Mouse (Mus musculus): Measurements from ENCODE around the gene Fgfr2. TPM values are rescaled to one million over a fixed set of nuclear protein-coding genes. Genes with fewer than 3 reads are reported as not detected.

Gene Fgfr2
- polyA plus RNA-seq, 1 experiment from 2014 or later: 121 TPM

GRCm38 (mm10) chr7:130289428-130289790 is 2833.7 kb downstream of the Fgfr2 start:
- no peak overlapping the region for H3K4me3 ChIP-seq
- H3K27me3 ChIP-seq: no peaks in the 10 kb centered on the region
- no peak overlapping the region for H3K9ac ChIP-seq
- peak overlapping the region; percentile 27 for H3K4me2 ChIP-seq (replicated peaks)
- ATAC-seq (ENCODE audit: insufficient number of reproducible peaks, insufficient read depth, low FRiP score, low TSS enrichment): no peak
- H3K4me1 ChIP-seq: peaks cover 46% of the 10 kb centered on the region
- H3K36me3 ChIP-seq: no peaks in the 10 kb centered on the region
- H3K27ac ChIP-seq: peak overlapping the region; percentile 82
- no peaks in the 10 kb centered on the region for H3K9me3 ChIP-seq
- whole genome bisulfite sequencing: 28% methylated on average over 9 of the region's 9 CpGs

DNA sequence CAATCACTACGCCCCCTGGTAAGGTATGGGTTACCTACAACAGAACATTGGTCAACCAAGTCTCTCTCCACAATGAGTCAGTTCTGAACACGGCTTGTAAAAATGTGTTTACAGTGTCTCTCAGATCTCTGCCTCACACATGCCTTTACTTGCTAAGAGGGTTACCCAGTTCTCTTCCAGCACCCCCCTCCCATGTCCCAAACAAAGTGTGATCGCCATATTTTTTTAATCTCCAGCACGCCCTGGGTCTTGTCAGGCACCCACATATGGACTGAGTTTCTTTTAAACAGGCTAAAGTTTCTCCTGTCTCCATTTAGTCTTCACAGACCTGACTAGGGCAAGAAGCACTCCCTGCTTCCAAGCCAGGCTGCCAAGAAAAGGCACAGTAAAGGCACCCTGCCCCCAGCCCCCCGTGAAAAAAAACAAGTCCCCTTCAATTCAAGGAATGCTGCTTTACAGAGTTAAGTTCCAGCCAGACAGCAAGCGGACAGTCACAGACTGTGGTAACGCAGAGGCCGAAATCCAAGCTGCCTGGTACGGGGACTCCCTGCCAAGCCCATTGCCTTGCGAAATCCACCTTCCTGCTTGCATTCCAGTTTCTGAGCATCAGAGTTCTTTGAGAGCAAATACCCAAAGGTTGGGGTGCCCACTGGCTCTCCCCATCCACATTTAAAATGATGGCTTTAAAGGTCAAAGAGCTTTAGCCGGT is 2834.3 kb downstream of the Fgfr2 start:
- H3K27me3 ChIP-seq: no peaks in the 10 kb centered on the region
- ATAC-seq (ENCODE audit: insufficient number of reproducible peaks, insufficient read depth, low FRiP score, low TSS enrichment): peak; percentile 72
- H3K9me3 ChIP-seq: no peaks in the 10 kb centered on the region
- no peak overlapping the region for H3K4me3 ChIP-seq
- no peak overlapping the region for H3K9ac ChIP-seq
- H3K27ac ChIP-seq: peak overlapping the region; percentile 82
- H3K4me2 ChIP-seq (replicated peaks): peak overlapping the region; percentile 27
- 24% methylated on average over 11 of the region's 11 CpGs for WGBS
- H3K4me1 ChIP-seq: peaks cover 46% of the 10 kb centered on the region
- no peaks in the 10 kb centered on the region for H3K36me3 ChIP-seq

- 61% methylated on average over 7 of the region's 7 CpGs for WGBS
These were observed 2834.9 kb downstream of the Fgfr2 start for GRCm38 (mm10) chr7:130288248-130288647.

DNA sequence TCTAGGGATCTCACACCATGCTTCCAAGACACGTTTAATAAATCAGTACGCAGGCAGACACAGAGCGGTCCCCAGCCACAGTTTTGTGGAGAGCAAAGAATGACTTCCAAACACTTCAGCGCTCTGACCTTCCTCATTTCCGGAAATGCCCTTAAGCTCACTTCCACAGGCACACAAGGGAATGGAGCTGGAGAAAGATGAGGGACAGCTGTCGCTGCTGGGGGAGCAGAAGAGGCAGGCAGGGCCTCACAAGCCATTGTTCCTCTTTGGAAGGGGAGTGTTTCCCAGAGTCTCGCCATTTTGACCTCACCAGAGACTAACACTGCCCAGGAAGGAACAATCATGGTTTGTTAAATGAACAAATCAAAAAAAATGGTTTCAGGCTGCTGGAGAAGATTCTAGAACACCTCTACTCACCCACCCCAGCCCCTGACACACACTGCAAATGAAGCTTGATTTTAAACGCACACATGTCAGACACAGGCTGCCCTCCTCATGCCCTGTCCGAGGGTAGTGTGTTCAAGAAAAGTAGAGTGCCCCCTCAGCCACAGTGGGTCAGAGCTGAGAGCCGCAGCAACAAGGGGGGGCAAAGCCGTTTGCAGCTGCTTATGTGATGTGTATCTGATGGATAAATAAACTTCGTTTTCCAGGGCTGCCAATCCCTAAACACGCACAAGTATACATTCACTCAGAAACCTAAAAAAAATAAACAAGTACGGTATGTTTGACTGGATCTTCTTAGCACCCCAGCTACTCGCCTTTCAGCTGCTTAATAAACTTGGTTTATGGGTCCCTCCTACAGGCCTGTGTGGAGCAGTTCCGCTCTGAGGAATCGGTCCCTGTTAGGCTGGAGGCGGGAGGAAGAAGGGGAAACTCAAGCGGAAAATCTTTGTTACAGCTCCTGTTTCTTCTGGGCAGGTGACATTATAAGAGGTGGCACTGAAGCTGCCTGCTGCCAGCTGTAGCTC is 2844.1 kb downstream of the Fgfr2 start:
- ATAC-seq (ENCODE audit: insufficient number of reproducible peaks, insufficient read depth, low FRiP score, low TSS enrichment): no peak
- H3K4me1 ChIP-seq: peaks cover 17% of the 10 kb centered on the region; the same call in 1 of the 2 replicates

More at GRCm38 (mm10) chr7:130288248-130288647, 2834.9 kb downstream of the Fgfr2 start:
- no peak overlapping the region for H3K4me2 ChIP-seq (replicated peaks)
- no peaks in the 10 kb centered on the region for H3K27me3 ChIP-seq
- H3K4me3 ChIP-seq: no peak overlapping the region
- no peaks in the 10 kb centered on the region for H3K36me3 ChIP-seq
- H3K9ac ChIP-seq: no peak overlapping the region
- ATAC-seq (ENCODE audit: insufficient number of reproducible peaks, insufficient read depth, low FRiP score, low TSS enrichment): no peak
- H3K27ac ChIP-seq: peak overlapping the region; percentile 82
- H3K4me1 ChIP-seq: peaks cover 46% of the 10 kb centered on the region
- H3K9me3 ChIP-seq: no peaks in the 10 kb centered on the region

GRCm38 (mm10) chr7:130278000-130278737 is 2845.0 kb downstream of the Fgfr2 start:
- no peaks in the 10 kb centered on the region for H3K9me3 ChIP-seq
- WGBS: 42% methylated on average over 11 of the region's 11 CpGs
- no peak overlapping the region for H3K9ac ChIP-seq
- no peak overlapping the region for H3K4me3 ChIP-seq
- no peaks in the 10 kb centered on the region for H3K27me3 ChIP-seq
- ATAC-seq (ENCODE audit: insufficient number of reproducible peaks, insufficient read depth, low FRiP score, low TSS enrichment): no peak
- H3K27ac ChIP-seq: peak overlapping the region; percentile 61
- H3K4me1 ChIP-seq: peaks cover 17% of the 10 kb centered on the region; the same call in 1 of the 2 replicates
- H3K36me3 ChIP-seq: no peaks in the 10 kb centered on the region
- H3K4me2 ChIP-seq (replicated peaks): no peak overlapping the region

More for the DNA sequence above, 2844.1 kb downstream of the Fgfr2 start:
- peak overlapping the region; percentile 61 for H3K27ac ChIP-seq
- no peak overlapping the region for H3K4me2 ChIP-seq (replicated peaks)
- no peaks in the 10 kb centered on the region for H3K36me3 ChIP-seq
- 41% methylated on average over 19 of the region's 19 CpGs for WGBS
- no peak overlapping the region for H3K4me3 ChIP-seq
- H3K9ac ChIP-seq: no peak overlapping the region
- H3K27me3 ChIP-seq: no peaks in the 10 kb centered on the region
- H3K9me3 ChIP-seq: no peaks in the 10 kb centered on the region

- H3K4me1 ChIP-seq: 0 out of 2 replicates have a peak, but pooled peaks cover 10% of the 10 kb centered on the region
- no peaks in the 10 kb centered on the region for H3K27me3 ChIP-seq
- no peak overlapping the region for H3K4me3 ChIP-seq
- no peak; the same call in 1 of the 2 replicates for ATAC-seq (ENCODE audit: insufficient number of reproducible peaks, insufficient read depth, low FRiP score, low TSS enrichment)
- no peak overlapping the region for H3K4me2 ChIP-seq (replicated peaks)
- no peaks in the 10 kb centered on the region for H3K36me3 ChIP-seq
- H3K9ac ChIP-seq: no peak overlapping the region
- 13% methylated on average over 16 of the region's 16 CpGs for WGBS
- no peak overlapping the region for H3K27ac ChIP-seq
- no peaks in the 10 kb centered on the region for H3K9me3 ChIP-seq
These were observed 2849.9 kb downstream of the Fgfr2 start for GRCm38 (mm10) chr7:130273265-130273664.

- H3K4me3 ChIP-seq: no peak overlapping the region
- H3K27ac ChIP-seq: no peak overlapping the region
- H3K9ac ChIP-seq: no peak overlapping the region
- no peak overlapping the region for H3K4me2 ChIP-seq (replicated peaks)
- no peaks in the 10 kb centered on the region for H3K9me3 ChIP-seq
- 0 out of 2 replicates have a peak, but pooled peaks cover 19% of the 10 kb centered on the region for H3K4me1 ChIP-seq
- H3K27me3 ChIP-seq: no peaks in the 10 kb centered on the region
- ATAC-seq (ENCODE audit: insufficient number of reproducible peaks, insufficient read depth, low FRiP score, low TSS enrichment): no peak
- no peaks in the 10 kb centered on the region for H3K36me3 ChIP-seq
- WGBS: 91% methylated on average over 5 of the region's 5 CpGs
These were observed 2852.3 kb downstream of the Fgfr2 start for GRCm38 (mm10) chr7:130270807-130271206.

GRCm38 (mm10) chr7:130269124-130269867 is 2853.9 kb downstream of the Fgfr2 start:
- H3K4me3 ChIP-seq: no peak overlapping the region
- H3K27ac ChIP-seq: no peak overlapping the region
- 36% methylated on average over 16 of the region's 16 CpGs for WGBS
- no peaks in the 10 kb centered on the region for H3K36me3 ChIP-seq
- no peak overlapping the region for H3K9ac ChIP-seq
- ATAC-seq (ENCODE audit: insufficient number of reproducible peaks, insufficient read depth, low FRiP score, low TSS enrichment): no peak
- H3K4me1 ChIP-seq: 0 out of 2 replicates have a peak, but pooled peaks cover 19% of the 10 kb centered on the region
- no peaks in the 10 kb centered on the region for H3K9me3 ChIP-seq
- no peak overlapping the region for H3K4me2 ChIP-seq (replicated peaks)
- no peaks in the 10 kb centered on the region for H3K27me3 ChIP-seq

GRCm38 (mm10) chr7:130267099-130267498 is 2856.1 kb downstream of the Fgfr2 start:
- H3K4me2 ChIP-seq (replicated peaks): peak overlapping the region; percentile 77; the same call in 1 of the 2 replicates
- 0 out of 2 replicates have a peak overlapping the region, but pooled peaks have one; percentile 93 for H3K4me3 ChIP-seq

DNA sequence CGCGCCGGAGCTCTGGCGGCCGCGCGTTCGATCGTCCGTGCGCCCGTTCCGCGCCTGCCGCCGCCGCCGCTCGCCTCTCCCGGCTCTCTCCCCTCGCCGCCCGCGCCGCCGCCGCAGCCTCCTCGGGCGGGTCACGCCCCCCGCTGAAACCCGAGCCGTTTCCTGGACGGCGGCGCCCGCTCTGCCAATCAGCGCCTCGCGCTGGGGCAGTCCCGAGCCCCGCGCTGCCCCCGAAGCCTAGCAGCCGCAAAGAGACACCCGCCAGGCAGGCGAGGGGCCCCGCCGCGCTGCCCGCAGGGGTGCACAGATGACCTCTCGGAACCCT is 2857.0 kb downstream of the Fgfr2 start:
- WGBS: under 1% methylated on average over 43 of the region's 52 CpGs
- ATAC-seq (ENCODE audit: insufficient number of reproducible peaks, insufficient read depth, low FRiP score, low TSS enrichment): peak; percentile 84
- H3K27ac ChIP-seq: peak overlapping the region; percentile 96
- peak overlapping the region; percentile 95 for H3K9ac ChIP-seq
- H3K4me1 ChIP-seq: peaks cover 47% of the 10 kb centered on the region
- H3K4me2 ChIP-seq (replicated peaks): peak overlapping the region; percentile 77
- H3K4me3 ChIP-seq: peak overlapping the region; percentile 93
- H3K9me3 ChIP-seq: no peaks in the 10 kb centered on the region
- H3K27me3 ChIP-seq: no peaks in the 10 kb centered on the region
- 0 out of 2 replicates have a peak, but pooled peaks cover 2% of the 10 kb centered on the region for H3K36me3 ChIP-seq

More at GRCm38 (mm10) chr7:130267099-130267498, 2856.1 kb downstream of the Fgfr2 start:
- no peak for ATAC-seq (ENCODE audit: insufficient number of reproducible peaks, insufficient read depth, low FRiP score, low TSS enrichment)
- 40% methylated on average over 5 of the region's 5 CpGs for WGBS
- H3K36me3 ChIP-seq: no peaks in the 10 kb centered on the region
- no peaks in the 10 kb centered on the region for H3K27me3 ChIP-seq
- peaks cover 37% of the 10 kb centered on the region for H3K4me1 ChIP-seq
- H3K27ac ChIP-seq: peak overlapping the region; percentile 96; the same call in 1 of the 2 replicates
- no peaks in the 10 kb centered on the region for H3K9me3 ChIP-seq
- H3K9ac ChIP-seq: no peak overlapping the region

All from embryonic facial prominence, embryonic 12.5 days (tissue).